Mouse (Mus musculus): ENCODE results near the gene Ikzf2. TPM values are rescaled to one million over a fixed set of nuclear protein-coding genes. Genes with fewer than 3 reads are reported as not detected.

The Ikzf2 gene
- polyA plus RNA-seq, 1 experiment: 13.6 TPM

DNA sequence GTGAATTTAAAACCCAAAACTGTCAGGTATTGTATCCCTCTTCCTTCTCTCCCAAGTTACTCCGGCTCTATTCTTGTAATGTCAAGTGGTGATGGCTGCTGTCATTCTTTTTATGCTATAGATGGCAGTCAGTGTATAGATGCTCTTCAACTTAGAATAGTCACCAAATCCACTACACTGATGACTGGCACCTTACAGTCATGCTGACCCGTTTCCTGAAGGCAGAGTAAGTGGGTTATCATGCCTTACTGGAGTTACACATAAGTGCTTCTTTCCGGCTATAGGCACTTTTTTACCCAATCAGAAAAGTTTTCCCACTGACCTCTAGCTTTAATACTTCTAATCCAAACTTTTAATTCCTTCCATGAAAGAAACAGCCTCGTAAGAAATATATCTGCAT, 6.5 kb downstream of the Ikzf2 start:
- peaks cover 8% of the 10 kb centered on the region for H3K4me1 ChIP-seq (replicated peaks; ENCODE audit: control insufficient read depth, insufficient read depth, low read length)
- WGBS: 83% methylated on average over 4 of the region's 4 CpGs
- no peak for TF ChIP-seq POLR2A (IDR thresholded peaks at IDR 0.05; ENCODE audit: control insufficient read depth, extremely low read depth, insufficient read depth, low read length, poor library complexity)
- no peak for TF ChIP-seq CTCF (IDR thresholded peaks at IDR 0.05; ENCODE audit: borderline replicate concordance, control insufficient read depth, extremely low read depth, insufficient read depth, low read length, poor library complexity)
- no peak overlapping the region for H3K4me3 ChIP-seq (ENCODE audit: control insufficient read depth, insufficient read depth, low read length)
- no peak for DNase-seq
- no peaks in the 10 kb centered on the region for H3K27me3 ChIP-seq (ENCODE audit: control insufficient read depth, insufficient read depth, low read length)
- H3K36me3 ChIP-seq (ENCODE audit: control insufficient read depth, insufficient read depth, low read length): no peaks in the 10 kb centered on the region; the same call in 1 of the 2 replicates
- no peak overlapping the region for H3K27ac ChIP-seq (ENCODE audit: control insufficient read depth, insufficient read depth, low read length)

DNA sequence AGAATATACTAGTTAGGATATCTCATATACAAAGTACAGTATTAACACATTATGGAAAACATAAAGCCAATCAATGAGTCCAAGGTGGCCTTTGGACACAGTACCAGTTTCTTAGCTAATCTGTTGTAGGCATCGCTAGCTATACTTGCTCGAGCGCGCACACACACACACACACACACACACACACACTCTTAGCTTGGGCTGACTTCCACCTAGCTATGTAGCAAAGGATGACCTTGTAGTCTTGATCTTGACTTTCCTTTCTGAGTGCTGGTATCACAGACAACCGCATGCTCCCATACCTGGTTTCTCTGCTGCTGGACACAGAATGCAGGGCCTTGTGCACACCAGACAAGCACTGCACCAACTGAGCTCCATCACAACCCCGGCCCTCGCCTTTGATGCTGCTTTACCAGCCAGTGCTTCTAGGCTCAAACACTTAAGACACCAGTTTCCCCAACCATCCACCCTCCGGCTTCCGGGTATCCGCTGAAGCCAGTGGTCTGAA, 17.1 kb downstream of the Ikzf2 start:
- TF ChIP-seq POLR2A (IDR thresholded peaks at IDR 0.05; ENCODE audit: control insufficient read depth, extremely low read depth, insufficient read depth, low read length, poor library complexity) (no peak), CTCF (IDR thresholded peaks at IDR 0.05; ENCODE audit: borderline replicate concordance, control insufficient read depth, extremely low read depth, insufficient read depth, low read length, poor library complexity) (no peak)
- Histone ChIP-seq H3K27ac (ENCODE audit: control insufficient read depth, insufficient read depth, low read length) (no peak overlapping the region), H3K36me3 (ENCODE audit: control insufficient read depth, insufficient read depth, low read length) (no peaks in the 10 kb centered on the region), H3K4me3 (ENCODE audit: control insufficient read depth, insufficient read depth, low read length) (no peak overlapping the region), H3K27me3 (ENCODE audit: control insufficient read depth, insufficient read depth, low read length) (no peaks in the 10 kb centered on the region), H3K4me1 (replicated peaks; ENCODE audit: control insufficient read depth, insufficient read depth, low read length) (peaks cover 2% of the 10 kb centered on the region; the same call in 1 of the 2 replicates)
- no peak for DNase-seq
- 98% methylated on average over 10 of the region's 10 CpGs for WGBS

- TF ChIP-seq POLR2A (IDR thresholded peaks at IDR 0.05; ENCODE audit: control insufficient read depth, extremely low read depth, insufficient read depth, low read length, poor library complexity) (no peak), CTCF (IDR thresholded peaks at IDR 0.05; ENCODE audit: borderline replicate concordance, control insufficient read depth, extremely low read depth, insufficient read depth, low read length, poor library complexity) (no peak)
- H3K27ac ChIP-seq (ENCODE audit: control insufficient read depth, insufficient read depth, low read length): no peak overlapping the region
- DNase-seq: no peak
- no peak overlapping the region for H3K4me3 ChIP-seq (ENCODE audit: control insufficient read depth, insufficient read depth, low read length)
- WGBS: 87% methylated on average over 5 of the region's 5 CpGs
- H3K4me1 ChIP-seq (replicated peaks; ENCODE audit: control insufficient read depth, insufficient read depth, low read length): 0 out of 2 replicates have a peak, but pooled peaks cover 2% of the 10 kb centered on the region
- H3K36me3 ChIP-seq (ENCODE audit: control insufficient read depth, insufficient read depth, low read length): no peaks in the 10 kb centered on the region
- no peaks in the 10 kb centered on the region for H3K27me3 ChIP-seq (ENCODE audit: control insufficient read depth, insufficient read depth, low read length)
These were observed 19.6 kb downstream of the Ikzf2 start for GRCm38 (mm10) chr1:69667456-69667855.

- H3K4me1 ChIP-seq (replicated peaks; ENCODE audit: control insufficient read depth, insufficient read depth, low read length): peaks cover 20% of the 10 kb centered on the region
- H3K4me3 ChIP-seq (ENCODE audit: control insufficient read depth, insufficient read depth, low read length): no peak overlapping the region
- H3K36me3 ChIP-seq (ENCODE audit: control insufficient read depth, insufficient read depth, low read length): no peaks in the 10 kb centered on the region; the same call in 1 of the 2 replicates
- 56% methylated on average over 2 of the region's 2 CpGs for WGBS
- no peak overlapping the region for H3K27ac ChIP-seq (ENCODE audit: control insufficient read depth, insufficient read depth, low read length)
- no peaks in the 10 kb centered on the region for H3K27me3 ChIP-seq (ENCODE audit: control insufficient read depth, insufficient read depth, low read length)
- TF ChIP-seq POLR2A (IDR thresholded peaks at IDR 0.05; ENCODE audit: control insufficient read depth, extremely low read depth, insufficient read depth, low read length, poor library complexity) (no peak), CTCF (IDR thresholded peaks at IDR 0.05; ENCODE audit: borderline replicate concordance, control insufficient read depth, extremely low read depth, insufficient read depth, low read length, poor library complexity) (no peak)
- no peak for DNase-seq
These were observed 27.3 kb downstream of the Ikzf2 start for GRCm38 (mm10) chr1:69659779-69660178.

- peaks cover 23% of the 10 kb centered on the region for H3K4me1 ChIP-seq (replicated peaks; ENCODE audit: control insufficient read depth, insufficient read depth, low read length)
- TF ChIP-seq POLR2A (IDR thresholded peaks at IDR 0.05; ENCODE audit: control insufficient read depth, extremely low read depth, insufficient read depth, low read length, poor library complexity): no peak
- TF ChIP-seq CTCF (IDR thresholded peaks at IDR 0.05; ENCODE audit: borderline replicate concordance, control insufficient read depth, extremely low read depth, insufficient read depth, low read length, poor library complexity): no peak
- H3K36me3 ChIP-seq (ENCODE audit: control insufficient read depth, insufficient read depth, low read length): no peaks in the 10 kb centered on the region; the same call in 1 of the 2 replicates
- H3K27me3 ChIP-seq (ENCODE audit: control insufficient read depth, insufficient read depth, low read length): no peaks in the 10 kb centered on the region
- 71% methylated on average over 6 of the region's 6 CpGs for WGBS
- no peak overlapping the region for H3K4me3 ChIP-seq (ENCODE audit: control insufficient read depth, insufficient read depth, low read length)
- H3K27ac ChIP-seq (ENCODE audit: control insufficient read depth, insufficient read depth, low read length): no peak overlapping the region
- no peak for DNase-seq
These were observed 29.0 kb downstream of the Ikzf2 start for GRCm38 (mm10) chr1:69658051-69658450.

DNA sequence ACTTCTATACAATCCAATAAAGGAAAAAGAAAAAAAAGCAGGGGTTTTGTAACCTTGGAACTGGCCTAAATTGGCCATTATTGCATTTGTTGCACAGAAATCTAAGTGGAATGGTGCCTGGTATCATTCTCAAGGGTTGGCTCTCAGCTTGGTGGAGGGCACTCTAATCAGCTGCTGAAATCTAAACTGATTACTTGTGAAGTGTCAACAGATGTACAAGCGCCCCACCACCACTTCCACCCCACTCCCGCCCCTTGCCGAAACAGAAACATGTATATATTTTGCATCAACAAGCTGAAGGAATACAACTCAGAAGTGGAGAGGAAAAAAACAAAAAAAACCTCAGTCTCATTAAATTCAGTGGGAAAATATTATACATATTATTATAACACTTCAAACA, 29.6 kb downstream of the Ikzf2 start:
- H3K27ac ChIP-seq (ENCODE audit: control insufficient read depth, insufficient read depth, low read length): no peak overlapping the region
- WGBS: 3% methylated on average over 3 of the region's 3 CpGs
- H3K4me3 ChIP-seq (ENCODE audit: control insufficient read depth, insufficient read depth, low read length): no peak overlapping the region
- DNase-seq: peak; percentile 40
- no peaks in the 10 kb centered on the region for H3K27me3 ChIP-seq (ENCODE audit: control insufficient read depth, insufficient read depth, low read length)
- no peaks in the 10 kb centered on the region; the same call in 1 of the 2 replicates for H3K36me3 ChIP-seq (ENCODE audit: control insufficient read depth, insufficient read depth, low read length)
- no peak for TF ChIP-seq POLR2A (IDR thresholded peaks at IDR 0.05; ENCODE audit: control insufficient read depth, extremely low read depth, insufficient read depth, low read length, poor library complexity)
- TF ChIP-seq CTCF (IDR thresholded peaks at IDR 0.05; ENCODE audit: borderline replicate concordance, control insufficient read depth, extremely low read depth, insufficient read depth, low read length, poor library complexity): no peak
- H3K4me1 ChIP-seq (replicated peaks; ENCODE audit: control insufficient read depth, insufficient read depth, low read length): peaks cover 23% of the 10 kb centered on the region

DNA sequence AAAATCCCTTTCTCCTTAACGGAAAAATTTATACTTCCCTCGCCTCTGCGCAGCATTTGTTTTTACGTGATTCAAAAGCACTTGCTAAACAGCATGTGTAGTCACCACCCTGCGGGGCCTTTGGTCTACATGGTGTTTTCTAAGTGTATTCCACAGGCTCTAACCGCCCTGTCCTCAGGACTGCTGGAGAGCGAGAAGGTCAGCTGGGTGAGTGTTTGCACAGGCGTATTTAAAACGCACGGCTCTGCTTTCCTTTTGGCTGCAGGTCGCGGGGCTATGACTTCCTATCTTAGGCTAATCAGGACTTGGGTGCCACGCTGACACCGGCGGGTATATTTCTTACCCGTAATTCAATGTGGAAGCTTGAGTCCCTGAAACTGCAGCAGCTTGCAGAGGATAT, 30.1 kb downstream of the Ikzf2 start:
- no peak for DNase-seq
- peaks cover 23% of the 10 kb centered on the region for H3K4me1 ChIP-seq (replicated peaks; ENCODE audit: control insufficient read depth, insufficient read depth, low read length)
- peak overlapping the region; percentile 40 for H3K4me3 ChIP-seq (ENCODE audit: control insufficient read depth, insufficient read depth, low read length)
- no peaks in the 10 kb centered on the region for H3K27me3 ChIP-seq (ENCODE audit: control insufficient read depth, insufficient read depth, low read length)
- H3K36me3 ChIP-seq (ENCODE audit: control insufficient read depth, insufficient read depth, low read length): no peaks in the 10 kb centered on the region; the same call in 1 of the 2 replicates
- 20% methylated on average over 16 of the region's 16 CpGs for WGBS
- peak overlapping the region; percentile 37; the same call in 1 of the 2 replicates for H3K27ac ChIP-seq (ENCODE audit: control insufficient read depth, insufficient read depth, low read length)
- TF ChIP-seq CTCF (IDR thresholded peaks at IDR 0.05; ENCODE audit: borderline replicate concordance, control insufficient read depth, extremely low read depth, insufficient read depth, low read length, poor library complexity): no peak
- no peak for TF ChIP-seq POLR2A (IDR thresholded peaks at IDR 0.05; ENCODE audit: control insufficient read depth, extremely low read depth, insufficient read depth, low read length, poor library complexity)
